Mouse (Mus musculus) kidney, adult 11 months (tissue): ENCODE measurements around the gene Ing1.
"Not testable (repeated sequence)": the region's sequence is repeated elsewhere in the genome, so short reads cannot be mapped to it uniquely, and the experiment has no call there.

Experiments used
- DNase-seq: peaks from one replicate; pipeline ENCODE4 v3.0.0; 2022

Gene Ing1

DNA sequence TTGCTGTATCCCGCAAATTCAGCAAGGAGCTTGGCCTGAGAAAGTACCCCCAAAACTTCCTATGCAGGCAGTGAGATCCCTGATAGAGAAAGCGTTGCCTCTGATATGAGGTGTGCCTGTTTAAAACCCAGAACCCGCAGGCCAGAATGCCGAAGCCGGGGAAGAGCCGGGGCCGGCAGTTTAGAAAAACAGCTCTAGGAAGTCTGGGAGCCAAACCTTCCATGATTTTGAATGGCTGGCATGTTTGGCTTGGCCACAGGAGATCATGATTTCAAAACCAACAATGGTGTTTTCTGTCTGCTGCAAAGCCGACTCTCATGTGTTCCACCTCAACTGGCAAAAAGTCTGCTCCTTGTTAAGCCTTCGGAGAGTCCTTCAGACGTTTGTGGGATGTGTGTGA lies 3.0 kb upstream of the Ing1 start:
- DNase-seq = no peak

DNA sequence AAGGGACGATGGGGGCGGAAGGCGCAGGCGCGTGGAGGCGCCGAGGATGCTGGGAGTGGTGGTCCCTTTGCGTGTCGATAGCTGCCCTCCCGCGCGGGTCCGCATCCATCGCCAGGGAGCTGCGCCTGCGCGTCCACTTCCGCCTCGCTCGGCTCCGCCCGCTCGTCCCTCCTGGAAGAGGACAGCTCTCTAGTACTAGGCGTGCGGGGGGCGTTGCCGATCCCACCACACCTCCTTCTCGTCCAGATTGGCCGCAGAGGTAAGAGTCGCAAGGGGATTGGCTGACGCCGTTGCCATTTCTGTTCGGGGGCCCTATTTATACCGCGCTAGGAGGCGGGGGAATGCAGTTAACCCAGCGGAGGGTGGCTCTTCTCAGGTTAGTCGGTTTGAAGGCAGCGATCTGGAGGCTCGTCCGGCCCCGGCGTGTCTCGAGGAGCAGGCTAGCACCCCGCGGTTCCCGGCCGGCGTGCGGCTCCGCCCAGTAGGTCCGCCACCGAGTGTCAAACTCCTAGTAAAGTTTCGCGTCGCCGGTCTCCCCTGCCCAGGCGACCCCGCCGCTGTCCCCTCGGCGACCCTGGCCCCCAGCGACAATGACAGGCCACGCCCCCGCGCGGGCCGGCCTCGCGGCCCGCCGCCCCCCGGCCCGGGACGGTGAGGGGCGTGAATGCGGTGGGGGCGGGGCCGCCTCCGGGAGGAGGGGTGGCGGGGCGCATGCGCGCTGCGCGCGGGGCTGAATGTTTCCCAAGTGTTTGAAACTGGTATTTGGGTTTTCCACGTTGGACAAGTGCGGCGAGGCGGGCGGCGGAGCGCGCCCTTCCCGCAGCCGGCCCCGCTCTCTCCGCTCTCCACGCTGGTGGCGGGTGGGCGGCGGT lies 585 bp downstream of the Ing1 start:
- peak; percentile 100 for DNase-seq

DNA sequence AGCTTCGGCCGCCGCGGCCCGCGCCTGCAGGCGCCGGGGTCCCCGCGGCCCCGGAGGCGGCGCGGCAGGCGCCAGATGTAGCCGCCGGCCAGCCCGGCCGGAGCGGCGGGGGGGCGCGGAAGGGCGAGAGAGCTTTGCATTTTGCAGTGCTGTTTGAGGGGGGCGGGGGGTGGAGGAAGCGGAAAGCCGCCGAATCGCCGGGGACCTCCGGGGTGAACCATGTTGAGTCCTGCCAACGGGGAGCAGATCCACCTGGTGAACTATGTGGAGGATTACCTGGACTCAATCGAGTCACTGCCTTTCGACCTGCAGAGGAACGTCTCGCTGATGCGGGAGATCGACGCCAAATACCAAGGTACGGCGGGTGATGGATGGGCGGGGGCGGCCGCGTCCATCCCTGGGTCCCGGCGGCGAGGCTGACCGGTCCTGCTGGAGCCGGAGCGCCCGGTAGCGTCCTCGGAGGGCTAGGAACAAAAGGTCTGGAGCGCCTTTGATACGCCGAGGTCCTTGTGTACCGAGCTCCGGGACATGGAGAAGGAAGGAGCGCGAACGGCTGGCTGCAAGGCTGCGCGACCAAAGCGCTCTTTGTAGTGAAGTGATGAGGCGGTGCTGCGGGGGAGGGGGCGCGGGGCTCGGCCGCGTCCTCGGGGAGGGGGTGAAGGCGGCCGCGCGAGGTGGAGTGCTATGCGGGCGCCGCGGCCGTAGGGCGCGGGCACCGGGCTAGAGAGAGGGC lies 1.5 kb downstream of the Ing1 start:
- peak; percentile 39 for DNase-seq

GRCm38 (mm10) chr8:11557424-11557767 lies 2.0 kb downstream of the Ing1 start:
- peak; percentile 62 for DNase-seq

DNA sequence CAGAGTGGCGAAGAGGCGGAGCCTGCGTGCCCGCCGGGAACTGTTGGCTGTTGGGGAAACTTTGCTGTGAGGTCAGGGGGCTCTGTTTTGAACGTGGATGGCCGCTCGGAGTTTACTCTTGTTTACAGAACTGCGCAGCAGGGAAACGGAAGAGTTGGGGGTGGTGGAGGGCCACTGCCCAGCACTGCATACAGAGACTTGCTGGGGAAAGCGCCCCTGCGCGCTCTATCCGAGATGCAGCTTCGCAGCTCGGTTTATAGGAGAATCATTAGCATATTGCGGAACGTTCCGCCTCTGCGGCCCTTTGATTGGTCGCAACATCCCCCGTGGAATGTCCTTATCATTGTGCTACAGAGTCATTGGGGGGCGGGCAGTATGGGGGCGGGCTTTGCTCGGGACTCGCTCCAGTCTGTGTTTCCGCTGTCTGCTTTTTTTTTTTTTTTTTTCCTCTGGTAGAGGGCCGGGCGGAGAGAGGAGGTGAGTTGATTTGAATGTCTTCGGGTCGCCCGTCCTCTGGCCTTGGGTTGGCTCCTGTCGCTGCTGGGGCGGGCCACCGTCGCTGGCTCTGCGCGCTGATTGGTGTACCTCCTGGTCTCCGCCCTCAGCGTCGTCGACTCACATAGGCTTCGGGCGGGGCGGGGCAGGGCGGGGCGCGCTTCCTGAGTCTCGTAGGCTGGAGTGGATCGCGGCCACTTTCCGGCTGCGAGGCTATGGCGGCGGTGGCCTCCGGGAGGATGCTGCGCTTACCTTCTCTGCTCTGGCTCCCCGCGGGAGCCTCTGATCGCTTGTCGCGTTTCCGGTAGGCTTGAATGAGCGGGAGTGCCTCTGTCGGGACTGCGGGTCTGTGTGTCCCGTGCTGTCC lies 2.6 kb downstream of the Ing1 start:
- DNase-seq = peak; percentile 99

- DNase-seq = no peak
Measured at GRCm38 (mm10) chr8:11559511-11559910, 4.1 kb downstream of the Ing1 start.

DNA sequence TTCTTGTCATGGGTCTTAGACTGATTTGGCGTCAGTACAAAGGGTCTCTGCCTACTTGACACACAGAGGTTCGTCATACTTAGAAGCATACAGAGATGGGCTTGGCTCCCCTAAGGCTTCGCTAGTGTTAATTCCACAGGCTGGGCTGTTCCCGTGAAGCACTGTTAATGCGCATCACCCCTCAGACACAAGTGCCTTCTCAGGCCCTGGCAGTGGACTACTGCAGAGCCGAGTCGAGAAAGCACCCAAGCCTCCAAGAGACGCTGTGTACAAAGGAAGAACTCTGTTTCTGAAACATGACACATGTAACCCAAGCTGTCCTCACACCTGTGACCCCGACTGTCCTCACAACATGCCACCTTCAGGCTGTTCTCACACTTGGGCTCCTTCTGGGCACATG lies 4.8 kb downstream of the Ing1 start:
- no peak for DNase-seq

- DNase-seq = no peak
Measured at GRCm38 (mm10) chr8:11564236-11564635, 8.9 kb downstream of the Ing1 start.

GRCm38 (mm10) chr8:11564721-11565120 lies 9.3 kb downstream of the Ing1 start:
- no peak for DNase-seq

DNA sequence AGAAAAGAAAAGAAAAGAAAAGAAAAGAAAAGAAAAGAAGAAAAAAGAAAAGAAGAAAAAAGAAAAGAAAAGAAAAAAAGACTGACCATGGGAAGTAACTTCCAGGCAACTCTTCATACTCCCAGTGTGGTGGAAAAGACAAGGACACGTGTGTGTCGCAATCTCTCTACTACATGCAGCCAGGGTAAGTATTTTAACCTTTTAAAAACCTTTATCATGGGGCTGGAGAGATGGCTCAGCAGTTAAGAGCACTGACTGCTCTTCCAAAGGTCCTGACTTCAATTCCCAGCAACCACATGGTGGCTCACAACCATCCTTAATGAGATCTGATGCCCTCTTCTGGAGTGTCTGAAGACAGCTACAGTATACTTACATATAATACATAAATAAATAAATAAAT lies 12.8 kb downstream of the Ing1 start:
- DNase-seq = not testable (repeated sequence)

DNA sequence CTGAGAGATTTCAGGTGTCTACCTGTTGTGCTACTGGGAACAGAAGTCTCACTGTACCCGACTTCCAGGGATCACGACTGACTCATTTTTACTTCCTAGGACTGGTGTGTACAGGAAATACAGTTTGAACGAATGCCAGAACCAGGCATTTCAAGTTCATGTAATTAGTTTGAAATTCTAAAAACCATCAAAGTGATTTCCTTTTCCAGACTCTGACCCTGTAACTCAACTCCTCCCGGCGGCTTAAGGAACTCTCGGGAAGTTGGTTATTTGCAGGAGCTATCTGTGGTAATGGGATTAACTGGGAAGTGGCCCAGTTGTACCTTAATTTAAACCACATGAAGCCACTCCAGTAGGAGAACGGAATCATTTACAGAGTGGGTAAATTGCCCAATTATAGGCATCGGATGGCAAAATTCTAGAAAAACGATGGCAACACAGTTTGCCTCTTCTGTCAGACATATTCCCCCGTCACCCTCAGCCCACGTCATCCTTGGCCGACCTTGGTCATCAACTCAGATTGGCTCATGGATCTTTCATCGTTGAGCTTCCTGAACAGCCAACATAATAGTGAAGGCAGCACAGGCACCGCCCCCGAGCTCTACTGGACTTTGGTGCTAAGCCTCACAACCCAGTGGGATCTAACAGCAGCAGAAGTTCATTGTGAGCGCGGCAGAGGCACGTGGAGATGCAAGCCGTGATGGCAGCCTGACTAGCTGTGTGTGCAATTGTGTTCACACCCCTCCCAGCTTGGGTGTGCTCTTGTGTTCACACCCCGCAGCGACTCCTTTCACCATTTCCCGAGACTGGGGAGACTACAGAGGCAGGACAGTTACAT lies 14.1 kb downstream of the Ing1 start:
- no peak for DNase-seq

GRCm38 (mm10) chr8:11570742-11571141 lies 15.4 kb downstream of the Ing1 start:
- DNase-seq = no peak

- DNase-seq = no peak
Measured at GRCm38 (mm10) chr8:11571950-11572349, 16.6 kb downstream of the Ing1 start.

DNA sequence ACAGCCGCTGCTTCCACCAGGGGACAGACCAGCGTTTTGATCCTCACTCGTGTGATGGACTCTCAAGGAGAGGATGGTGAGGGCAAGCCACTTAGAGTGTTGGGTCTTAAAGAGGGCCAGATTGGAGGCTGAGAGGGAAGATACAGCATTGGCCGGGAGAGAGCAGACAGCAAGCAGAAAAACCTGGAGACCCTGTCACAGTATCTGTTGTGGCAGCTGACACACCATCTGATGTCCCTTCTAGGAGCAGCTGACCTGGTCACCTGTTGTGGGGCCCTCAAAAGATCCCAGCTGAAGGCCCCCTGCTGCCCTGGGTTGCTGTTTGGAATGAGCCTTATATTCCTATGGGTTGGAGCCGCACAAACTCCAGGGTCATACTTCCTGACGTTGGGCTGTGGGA lies 17.1 kb downstream of the Ing1 start:
- no peak for DNase-seq

DNA sequence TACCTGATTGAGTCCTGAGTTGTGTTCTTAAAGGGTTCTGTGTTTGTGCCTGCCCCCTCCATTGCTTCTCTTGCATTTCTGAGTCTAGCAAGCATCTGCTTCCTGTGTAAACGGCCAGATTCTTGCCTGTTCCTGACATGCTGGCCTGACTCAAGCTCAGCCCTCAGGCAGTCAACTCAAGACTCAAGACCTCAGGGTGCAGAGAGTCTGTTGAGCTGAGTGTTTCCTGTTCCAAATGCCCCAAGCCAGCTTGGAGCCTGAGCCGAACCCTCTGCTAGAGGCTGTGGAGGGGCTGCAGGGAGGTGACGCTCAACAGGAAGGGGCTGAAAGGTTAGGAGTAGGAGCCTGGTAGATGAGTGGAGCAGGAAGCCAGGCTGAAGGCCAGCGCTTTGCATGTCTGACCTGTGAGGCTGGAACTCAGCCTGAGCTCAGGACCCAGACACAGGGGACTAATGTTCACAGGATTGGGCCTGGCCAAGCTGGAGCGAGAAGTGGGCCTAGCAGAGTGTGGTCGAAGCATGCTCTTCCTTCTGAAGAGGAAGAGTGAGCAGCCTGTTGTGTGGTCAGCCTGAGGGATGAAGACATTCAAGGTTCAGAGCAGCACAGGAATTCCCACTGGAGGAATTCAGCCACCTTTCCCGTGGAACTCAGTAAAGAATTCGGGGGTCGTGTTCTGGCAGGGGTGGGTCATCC lies 19.7 kb downstream of the Ing1 start:
- DNase-seq = no peak

DNA sequence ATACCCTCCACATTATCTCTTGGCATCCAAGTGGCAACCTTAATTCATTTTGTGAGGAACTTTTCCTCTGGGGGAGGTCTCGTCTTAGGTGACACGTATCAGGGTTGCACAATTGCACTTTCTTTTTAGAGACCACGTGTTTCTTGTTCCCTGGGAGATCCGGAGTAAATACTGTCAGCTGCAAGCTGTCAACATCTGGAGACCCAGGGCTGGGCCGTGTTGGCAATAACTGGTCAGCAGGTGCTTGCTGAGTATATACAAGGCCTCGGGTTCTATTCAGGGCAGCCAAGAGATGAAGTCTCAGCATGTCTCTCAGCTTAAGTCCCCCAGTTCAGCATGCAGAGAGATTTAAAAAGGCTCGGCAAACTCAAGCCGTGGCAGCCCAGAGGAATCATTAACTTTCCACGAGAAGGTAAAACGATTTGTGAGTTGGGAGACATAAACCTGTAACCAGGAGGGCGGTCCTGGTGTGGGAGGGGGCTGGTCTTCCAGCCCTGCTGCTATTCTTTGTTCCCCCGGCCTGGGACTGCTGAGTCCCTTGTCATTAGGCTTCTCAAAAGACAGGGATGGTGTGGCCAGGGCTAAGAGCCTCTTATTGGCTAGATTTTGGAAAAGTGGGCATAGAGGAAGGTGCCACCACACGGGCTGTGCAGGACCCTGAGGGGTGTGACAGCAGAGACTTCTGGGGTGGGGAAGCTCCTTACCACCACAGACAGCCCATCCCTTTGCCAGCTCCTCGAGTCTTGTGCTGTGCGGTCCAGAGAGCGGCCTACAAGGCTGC lies 20.4 kb downstream of the Ing1 start:
- no peak for DNase-seq

DNA sequence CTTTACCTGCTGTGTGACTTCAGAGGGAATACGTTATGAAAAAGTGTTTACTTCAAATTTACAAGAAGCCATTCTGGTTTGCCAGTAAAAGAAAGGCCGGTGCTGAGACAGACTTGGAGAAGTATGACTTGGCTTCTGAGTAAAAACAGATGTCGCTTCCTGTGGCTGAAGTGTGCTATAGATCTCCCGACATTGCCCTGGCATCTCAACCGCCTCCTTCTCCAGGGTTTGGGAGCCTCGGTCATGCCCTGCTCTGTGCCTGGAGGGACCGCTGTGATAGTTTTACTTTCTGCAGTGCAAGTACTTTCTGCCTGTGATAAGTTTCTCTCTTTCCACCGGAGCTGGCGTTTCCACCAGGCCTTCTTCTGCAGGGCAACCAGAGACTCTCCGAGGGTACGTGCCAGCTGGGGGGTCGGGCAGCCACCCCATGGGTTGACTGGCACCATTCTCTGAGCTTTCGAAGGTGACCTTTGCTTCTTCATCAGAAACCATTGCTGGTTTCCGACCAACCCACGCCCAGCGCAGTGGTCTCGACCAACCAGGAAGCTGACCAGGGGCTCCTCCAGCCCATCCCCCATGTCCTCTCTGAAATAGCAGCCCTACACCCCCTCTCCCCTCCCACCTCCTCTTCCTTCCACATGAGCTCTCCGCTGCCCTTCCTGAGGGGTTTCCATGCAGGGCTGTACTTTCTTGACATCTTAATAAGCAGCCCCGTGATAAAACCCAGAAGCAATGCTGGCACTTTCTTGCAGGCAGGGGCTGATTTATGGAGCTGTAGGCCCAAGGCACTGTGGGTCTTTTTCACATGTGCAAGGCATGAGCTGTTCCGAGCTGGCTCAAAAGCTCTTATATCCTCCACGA lies 30.4 kb downstream of the Ing1 start:
- DNase-seq = no peak

DNA sequence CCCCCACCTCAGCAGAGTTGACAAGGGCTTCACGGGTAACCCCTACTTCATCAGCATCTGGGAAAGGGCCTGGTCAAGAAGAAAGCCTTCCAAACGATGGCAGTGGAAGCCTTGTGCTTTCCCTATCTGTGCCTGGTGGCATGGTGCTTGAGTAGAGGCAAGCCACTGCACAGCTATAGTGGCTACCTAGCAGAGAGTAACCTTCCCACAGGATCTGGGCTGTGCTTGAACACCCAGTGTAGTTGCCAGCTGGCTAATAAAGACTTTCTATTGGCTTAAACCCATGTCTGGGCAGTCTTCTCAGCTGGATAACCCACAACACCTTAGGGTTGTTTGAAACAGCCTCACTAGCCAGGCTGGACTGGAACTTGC lies 31.0 kb downstream of the Ing1 start:
- DNase-seq = no peak

GRCm38 (mm10) chr8:11591837-11592236 lies 36.5 kb downstream of the Ing1 start:
- no peak for DNase-seq

DNA sequence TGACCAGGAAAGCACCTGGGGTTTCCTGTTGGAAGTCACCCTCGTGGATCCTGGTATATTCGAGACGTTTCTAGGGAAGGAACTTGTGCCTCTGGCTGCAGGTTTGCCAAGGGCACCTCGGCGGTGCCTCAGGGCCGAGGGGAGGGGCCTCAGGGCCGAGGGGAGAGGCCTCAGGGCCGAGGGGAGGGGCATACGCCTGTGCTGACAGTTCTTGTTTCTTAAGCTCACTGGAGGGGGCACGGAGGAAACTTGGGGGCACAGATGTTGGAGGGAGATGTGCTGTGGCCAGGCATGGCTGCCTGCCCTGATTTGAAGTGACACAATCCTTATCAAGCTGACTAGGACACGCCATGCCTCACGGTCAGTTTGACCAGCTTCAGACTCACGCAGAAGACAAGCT lies 36.9 kb downstream of the Ing1 start:
- no peak for DNase-seq
